Mouse (Mus musculus): Measurements from ENCODE around the gene Akr1d1.

- TF ChIP-seq CTCF (IDR thresholded peaks at IDR 0.05; ENCODE audit: extremely low read depth, insufficient read length, insufficient replicate concordance, low read depth, low read length) (no peak), POLR2A (IDR thresholded peaks at IDR 0.05; ENCODE audit: low read depth, low read length) (no peak)
These were observed 85.5 kb downstream of the Akr1d1 start for GRCm38 (mm10) chr6:37615490-37615889.

Data from small intestine, adult 2 months (tissue).